Mouse (Mus musculus): ENCODE measurements around the gene Clptm1. TPM values are rescaled to one million over a fixed set of nuclear protein-coding genes. Genes with fewer than 3 reads are reported as not detected.
A peak's percentile ranks its signal among the peaks of the same experiment; 100 is the strongest.

Clptm1 gene
- total and polyA plus RNA-seq, 2 experiments from 2014 or later, result 71.5 to 97.9 TPM

DNA sequence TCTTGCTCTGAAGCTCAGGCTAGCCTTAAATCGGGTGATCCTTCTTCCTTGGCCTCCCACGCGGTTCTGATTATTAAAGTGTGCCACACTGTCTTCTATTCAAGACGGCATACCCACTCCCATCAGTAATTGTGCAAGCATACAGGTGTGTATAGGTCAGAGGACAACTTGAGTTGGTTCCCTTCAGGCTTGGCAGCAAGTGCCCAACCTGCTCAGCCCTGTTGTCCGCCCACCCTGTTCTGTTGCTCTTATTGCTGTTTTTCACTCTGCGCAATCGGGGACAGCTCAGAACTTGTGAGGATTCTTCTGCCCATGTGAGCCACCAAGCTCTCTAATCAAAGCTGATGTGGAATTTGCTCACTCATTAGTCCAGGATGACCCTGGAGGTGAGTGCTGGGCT lies 40.4 kb upstream of the Clptm1 start:
- H3K27me3 ChIP-seq (ENCODE audit: control insufficient read depth, insufficient read depth, low read length), result no peaks in the 10 kb centered on the region
- DNase-seq (ENCODE audit: low spot score), result no peak
- H3K9ac ChIP-seq (replicated peaks; ENCODE audit: low read depth, low read length), result no peak overlapping the region
- no peak overlapping the region for H3K4me2 ChIP-seq (ENCODE audit: low read depth, low read length)
- H3K4me3 ChIP-seq (ENCODE audit: low read depth, low read length), result no peak overlapping the region
- no peak overlapping the region for H3K27ac ChIP-seq (ENCODE audit: low read depth)
- H3K4me1 ChIP-seq (ENCODE audit: control insufficient read depth, insufficient read depth), result peaks cover 11% of the 10 kb centered on the region
- TF ChIP-seq EP300 (IDR thresholded peaks at IDR 0.05; ENCODE audit: low read depth) (no peak), CTCF (IDR thresholded peaks at IDR 0.05; ENCODE audit: low read depth) (no peak)
- 95% methylated on average over 7 of the region's 7 CpGs for WGBS
- peaks cover 56% of the 10 kb centered on the region for H3K36me3 ChIP-seq (replicated peaks; ENCODE audit: control insufficient read depth, insufficient read depth, low read length)
- H3K9me3 ChIP-seq (replicated peaks; ENCODE audit: control insufficient read depth, low read length), result no peaks in the 10 kb centered on the region
- no peak for ATAC-seq (ENCODE audit: insufficient read depth, low read depth)

- H3K36me3 ChIP-seq (replicated peaks; ENCODE audit: control insufficient read depth, insufficient read depth, low read length), result peaks cover 50% of the 10 kb centered on the region
- ATAC-seq (ENCODE audit: insufficient read depth, low read depth), result no peak
- no peak overlapping the region for H3K4me2 ChIP-seq (ENCODE audit: low read depth, low read length)
- H3K27me3 ChIP-seq (ENCODE audit: control insufficient read depth, insufficient read depth, low read length), result no peaks in the 10 kb centered on the region
- H3K9me3 ChIP-seq (replicated peaks; ENCODE audit: control insufficient read depth, low read length), result no peaks in the 10 kb centered on the region
- H3K9ac ChIP-seq (replicated peaks; ENCODE audit: low read depth, low read length), result no peak overlapping the region
- 96% methylated on average over 4 of the region's 4 CpGs for WGBS
- no peak for DNase-seq (ENCODE audit: low spot score)
- TF ChIP-seq EP300 (IDR thresholded peaks at IDR 0.05; ENCODE audit: low read depth) (no peak), CTCF (IDR thresholded peaks at IDR 0.05; ENCODE audit: low read depth) (no peak)
- no peak overlapping the region for H3K4me3 ChIP-seq (ENCODE audit: low read depth, low read length)
- H3K4me1 ChIP-seq (ENCODE audit: control insufficient read depth, insufficient read depth), result peaks cover 18% of the 10 kb centered on the region
- H3K27ac ChIP-seq (ENCODE audit: low read depth), result no peak overlapping the region
Observed at GRCm38 (mm10) chr7:19704475-19704874, 39.6 kb upstream of the Clptm1 start.

DNA sequence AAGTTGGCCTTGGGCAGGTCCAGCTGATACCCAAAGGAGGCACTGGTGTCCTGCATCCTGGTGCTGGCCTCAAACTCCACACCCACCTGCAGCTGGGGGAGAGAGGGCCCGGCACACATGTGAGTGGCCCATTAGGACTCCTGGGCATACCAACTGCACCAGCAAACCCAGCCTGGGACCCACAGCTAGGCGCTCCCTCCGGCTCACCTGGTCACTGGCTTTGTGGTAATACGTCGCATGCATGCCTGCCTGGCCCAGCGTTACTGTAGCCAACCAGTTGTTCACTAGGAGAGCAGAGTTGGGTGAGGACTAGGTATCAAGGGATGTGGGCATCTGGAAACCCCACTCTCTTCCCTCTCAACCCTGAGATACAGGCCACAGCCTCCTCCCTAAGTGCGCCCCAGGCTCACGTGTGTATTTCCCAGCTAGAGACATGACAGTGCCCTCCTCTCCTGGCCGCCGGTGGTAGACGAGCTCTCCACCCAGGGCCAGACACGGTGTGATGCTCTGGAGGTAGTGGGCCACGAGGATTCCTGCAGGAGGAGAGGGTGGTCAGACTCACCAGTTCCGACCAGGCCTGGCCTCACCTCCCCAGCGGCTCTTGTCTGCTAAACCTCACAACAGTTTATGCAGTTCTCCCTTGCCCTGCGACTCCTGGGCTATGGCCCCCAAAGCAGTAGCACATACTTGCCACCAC lies 38.2 kb upstream of the Clptm1 start:
- no peak for DNase-seq (ENCODE audit: low spot score)
- WGBS, result 88% methylated on average over 16 of the region's 16 CpGs

GRCm38 (mm10) chr7:19701069-19701761 lies 36.4 kb upstream of the Clptm1 start:
- Histone ChIP-seq H3K27ac (ENCODE audit: low read depth) (peak overlapping the region; percentile 77), H3K36me3 (replicated peaks; ENCODE audit: control insufficient read depth, insufficient read depth, low read length) (peaks cover 30% of the 10 kb centered on the region), H3K27me3 (ENCODE audit: control insufficient read depth, insufficient read depth, low read length) (no peaks in the 10 kb centered on the region), H3K9me3 (replicated peaks; ENCODE audit: control insufficient read depth, low read length) (no peaks in the 10 kb centered on the region), H3K9ac (replicated peaks; ENCODE audit: low read depth, low read length) (0 out of 2 replicates have a peak overlapping the region, but pooled peaks have one; percentile 21), H3K4me1 (ENCODE audit: control insufficient read depth, insufficient read depth) (peaks cover 34% of the 10 kb centered on the region), H3K4me3 (ENCODE audit: low read depth, low read length) (no peak overlapping the region), H3K4me2 (ENCODE audit: low read depth, low read length) (peak overlapping the region; percentile 38)
- DNase-seq (ENCODE audit: low spot score) (peak; percentile 82), ATAC-seq (ENCODE audit: insufficient read depth, low read depth) (peak; percentile 82)
- TF ChIP-seq CTCF (IDR thresholded peaks at IDR 0.05; ENCODE audit: low read depth), result peak; percentile 75
- TF ChIP-seq EP300 (IDR thresholded peaks at IDR 0.05; ENCODE audit: low read depth), result no peak
- 26% methylated on average over 22 of the region's 22 CpGs for WGBS

More for the DNA sequence above, 38.2 kb upstream of the Clptm1 start:
- H3K4me1 ChIP-seq (ENCODE audit: control insufficient read depth, insufficient read depth), result peaks cover 31% of the 10 kb centered on the region
- no peaks in the 10 kb centered on the region for H3K27me3 ChIP-seq (ENCODE audit: control insufficient read depth, insufficient read depth, low read length)
- H3K4me3 ChIP-seq (ENCODE audit: low read depth, low read length), result no peak overlapping the region
- H3K9ac ChIP-seq (replicated peaks; ENCODE audit: low read depth, low read length), result no peak overlapping the region
- H3K9me3 ChIP-seq (replicated peaks; ENCODE audit: control insufficient read depth, low read length), result no peaks in the 10 kb centered on the region
- H3K27ac ChIP-seq (ENCODE audit: low read depth), result no peak overlapping the region
- H3K4me2 ChIP-seq (ENCODE audit: low read depth, low read length), result no peak overlapping the region
- H3K36me3 ChIP-seq (replicated peaks; ENCODE audit: control insufficient read depth, insufficient read depth, low read length), result peaks cover 37% of the 10 kb centered on the region
- TF ChIP-seq CTCF (IDR thresholded peaks at IDR 0.05; ENCODE audit: low read depth), result no peak
- no peak for TF ChIP-seq EP300 (IDR thresholded peaks at IDR 0.05; ENCODE audit: low read depth)
- ATAC-seq (ENCODE audit: insufficient read depth, low read depth), result no peak

DNA sequence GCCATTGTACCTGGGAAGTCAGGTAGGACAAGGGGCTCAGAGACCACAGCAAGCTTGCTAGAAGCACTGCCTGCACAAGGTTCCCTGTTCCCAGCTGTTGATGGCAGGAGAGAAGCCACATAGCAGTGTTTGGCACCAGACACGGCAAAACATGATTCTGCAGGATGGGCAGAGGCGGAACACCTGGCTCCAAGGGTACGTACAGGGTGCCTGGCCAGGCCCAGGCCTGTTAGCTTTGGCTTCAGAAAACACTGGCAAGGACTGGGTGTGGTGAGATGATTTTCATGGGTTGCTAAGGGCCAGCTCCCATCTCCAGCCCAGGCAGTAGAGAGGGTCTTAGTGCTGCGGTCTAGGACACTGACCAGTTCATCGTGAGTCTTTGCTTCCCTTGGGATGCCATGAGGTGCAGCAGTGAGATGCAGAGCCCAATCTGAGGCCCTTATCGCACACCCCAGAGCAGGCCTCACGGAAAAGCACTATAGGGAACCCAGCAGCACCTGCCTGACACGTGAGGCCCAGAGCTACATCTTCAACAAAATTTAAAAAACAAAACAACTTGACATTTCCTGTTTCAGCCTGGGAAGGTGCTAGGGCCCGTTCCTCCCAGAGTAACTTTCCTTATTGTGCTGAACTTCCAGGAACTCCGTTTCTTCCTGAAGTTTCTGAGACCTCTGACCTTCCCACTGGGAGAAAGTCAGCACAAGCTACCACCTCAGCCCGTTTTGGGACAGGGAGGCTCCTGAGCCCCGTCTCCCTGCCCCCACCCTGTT lies 35.7 kb upstream of the Clptm1 start:
- Histone ChIP-seq H3K4me1 (ENCODE audit: control insufficient read depth, insufficient read depth) (peaks cover 34% of the 10 kb centered on the region), H3K4me3 (ENCODE audit: low read depth, low read length) (no peak overlapping the region), H3K27ac (ENCODE audit: low read depth) (peak overlapping the region; percentile 77), H3K27me3 (ENCODE audit: control insufficient read depth, insufficient read depth, low read length) (no peaks in the 10 kb centered on the region), H3K9ac (replicated peaks; ENCODE audit: low read depth, low read length) (no peak overlapping the region), H3K36me3 (replicated peaks; ENCODE audit: control insufficient read depth, insufficient read depth, low read length) (peaks cover 30% of the 10 kb centered on the region), H3K4me2 (ENCODE audit: low read depth, low read length) (peak overlapping the region; percentile 38), H3K9me3 (replicated peaks; ENCODE audit: control insufficient read depth, low read length) (no peaks in the 10 kb centered on the region)
- TF ChIP-seq CTCF (IDR thresholded peaks at IDR 0.05; ENCODE audit: low read depth), result no peak
- no peak for TF ChIP-seq EP300 (IDR thresholded peaks at IDR 0.05; ENCODE audit: low read depth)
- WGBS, result 47% methylated on average over 12 of the region's 12 CpGs
- ATAC-seq (ENCODE audit: insufficient read depth, low read depth) (no peak), DNase-seq (ENCODE audit: low spot score) (no peak)
